Mouse (Mus musculus): ENCODE measurements around the gene Zfp324. TPM values are rescaled to one million over a fixed set of nuclear protein-coding genes. Genes with fewer than 3 reads are reported as not detected.
A peak's percentile ranks its signal among the peaks of the same experiment; 100 is the strongest.
"Not testable (repeated sequence)": the region's sequence is repeated elsewhere in the genome, so short reads cannot be mapped to it uniquely, and the experiment has no call there.

Gene Zfp324
- 7.7 and 8.0 TPM in 2 replicates for polyA plus RNA-seq (2015; fragmentation: Nextera tagmentation; extraction: Ambion mirVana)

DNA sequence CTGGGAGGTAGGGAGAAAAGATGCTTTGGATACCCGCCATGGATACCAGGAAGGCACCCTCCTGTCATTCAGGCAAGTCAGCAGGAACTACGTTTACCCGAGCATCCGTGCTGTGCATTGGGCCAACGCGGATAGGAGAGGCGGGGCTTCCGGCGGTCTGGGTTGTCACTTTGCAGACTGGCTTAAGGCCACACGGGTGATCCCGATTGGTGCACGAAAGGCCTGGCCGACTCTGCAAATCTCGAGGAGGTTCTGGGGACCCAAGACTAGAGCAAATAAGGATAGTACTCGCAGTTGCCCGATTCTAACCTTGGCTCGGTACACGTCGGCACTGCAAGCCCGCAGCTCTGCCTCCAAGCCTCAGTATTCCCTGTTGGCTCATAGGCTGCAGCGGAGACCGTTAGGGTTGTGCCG is at the start of gene Zfp324:
Zfp324 (plus strand) TSS at position 161 of the 414 bp plus-strand sequence.
- Histone ChIP-seq H3K36me3 (ENCODE audit: insufficient read depth, low read length) (peaks cover 5% of the 10 kb centered on the region; the same call in 1 of the 2 replicates), H3K9ac (ENCODE audit: low read depth, low read length) (peak within 1 kb of the TSS; percentile 88), H3K27ac (peak within 1 kb of the TSS; percentile 87), H3K9me3 (replicated peaks; ENCODE audit: low read length) (no peaks in the 10 kb centered on the region), H3K27me3 (ENCODE audit: insufficient read depth, low read length) (no peaks in the 10 kb centered on the region), H3K4me2 (ENCODE audit: low read length) (peak within 1 kb of the TSS; percentile 99), H3K4me1 (replicated peaks; ENCODE audit: insufficient read depth, low read length) (peaks cover 17% of the 10 kb centered on the region), H3K4me3 (replicated peaks; ENCODE audit: low read depth, low read length) (peak within 1 kb of the TSS; percentile 92)
- ATAC-seq (replicated peaks; ENCODE audit: low FRiP score, low read depth) (peak; percentile 90), DNase-seq (ENCODE audit: low spot score) (peak; percentile 90)
- no peak for TF ChIP-seq CTCF (IDR thresholded peaks at IDR 0.05; ENCODE audit: low read depth)
- WGBS = under 1% methylated on average over 23 of the region's 23 CpGs

DNA sequence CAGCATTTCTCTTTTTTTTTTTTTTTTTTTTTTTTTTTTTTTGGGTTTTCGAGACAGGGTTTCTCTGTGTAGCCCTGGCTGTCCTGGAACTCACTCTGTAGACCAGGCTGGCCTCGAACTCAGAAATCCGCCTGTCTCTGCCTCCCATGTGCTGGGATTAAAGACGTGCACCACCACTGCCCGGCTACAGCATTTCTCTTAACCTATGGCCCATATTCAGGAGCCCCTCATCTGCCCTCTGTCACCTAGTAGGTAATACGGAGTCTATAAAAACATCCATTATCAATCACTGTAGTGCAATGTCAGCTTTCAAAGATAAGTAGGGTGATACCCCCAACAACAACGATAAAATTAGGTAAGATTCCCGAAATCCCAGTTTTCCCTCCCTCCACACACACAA is 45.1 kb upstream of the Zfp324 start:
- peaks cover 21% of the 10 kb centered on the region for H3K36me3 ChIP-seq (ENCODE audit: insufficient read depth, low read length)
- not testable (repeated sequence) for H3K4me2 ChIP-seq (ENCODE audit: low read length); H3K4me1 ChIP-seq (replicated peaks; ENCODE audit: insufficient read depth, low read length); H3K9me3 ChIP-seq (replicated peaks; ENCODE audit: low read length); H3K9ac ChIP-seq (ENCODE audit: low read depth, low read length); ATAC-seq (replicated peaks; ENCODE audit: low FRiP score, low read depth); H3K4me3 ChIP-seq (replicated peaks; ENCODE audit: low read depth, low read length); H3K27me3 ChIP-seq (ENCODE audit: insufficient read depth, low read length); H3K27ac ChIP-seq; DNase-seq (ENCODE audit: low spot score)
- WGBS = 89% methylated on average over 7 of the region's 8 CpGs

- Histone ChIP-seq H3K27ac (peak overlapping the region; percentile 98), H3K4me3 (replicated peaks; ENCODE audit: low read depth, low read length) (peak overlapping the region; percentile 70), H3K36me3 (ENCODE audit: insufficient read depth, low read length) (peaks cover 29% of the 10 kb centered on the region), H3K9me3 (replicated peaks; ENCODE audit: low read length) (no peaks in the 10 kb centered on the region), H3K27me3 (ENCODE audit: insufficient read depth, low read length) (no peaks in the 10 kb centered on the region), H3K4me1 (replicated peaks; ENCODE audit: insufficient read depth, low read length) (peaks cover 8% of the 10 kb centered on the region), H3K4me2 (ENCODE audit: low read length) (peak overlapping the region; percentile 88), H3K9ac (ENCODE audit: low read depth, low read length) (peak overlapping the region; percentile 75)
- ATAC-seq (replicated peaks; ENCODE audit: low FRiP score, low read depth) = peak; percentile 16
- peak; percentile 66 for DNase-seq (ENCODE audit: low spot score)
- WGBS = 0% methylated on average over 3 of the region's 3 CpGs
- no peak for TF ChIP-seq CTCF (IDR thresholded peaks at IDR 0.05; ENCODE audit: low read depth)
These were observed 44.3 kb upstream of the Zfp324 start for GRCm38 (mm10) chr7:12921318-12921704.

DNA sequence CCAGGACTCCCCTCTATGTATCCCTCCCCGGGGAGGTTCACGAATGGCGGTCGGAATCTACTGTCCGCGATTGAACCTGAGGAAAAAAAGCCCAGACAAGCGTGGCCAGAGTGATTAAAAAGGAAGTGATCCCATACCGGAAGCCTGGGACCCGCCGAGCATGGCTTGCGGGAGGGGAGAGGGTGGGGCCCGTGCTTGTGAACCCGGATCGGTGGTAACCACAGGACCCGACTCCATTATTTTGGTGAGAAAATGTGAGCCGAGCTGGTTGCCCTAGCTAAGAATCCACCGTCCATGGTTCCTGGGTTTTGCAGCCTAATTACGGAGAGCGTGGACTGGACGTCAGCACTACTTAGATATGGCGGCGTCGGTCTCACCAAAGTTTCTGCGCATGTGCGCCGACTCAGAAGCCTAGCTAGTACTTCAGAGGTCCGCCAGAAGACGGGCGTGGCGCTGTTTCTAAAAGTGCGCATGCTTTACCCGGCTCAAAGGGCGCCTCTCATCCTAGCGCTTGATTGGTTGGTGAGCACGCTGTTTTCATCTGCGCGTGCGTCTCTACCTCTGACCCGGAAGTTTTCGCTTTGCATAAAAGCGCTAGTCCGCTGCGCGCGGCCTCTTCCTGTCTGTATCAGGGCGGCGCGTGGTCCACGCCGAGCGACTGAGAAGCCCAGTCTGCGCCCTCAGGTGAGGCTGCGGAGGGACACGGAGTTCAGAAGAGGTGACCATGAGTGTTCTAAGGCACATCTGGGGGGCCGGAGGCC is 43.8 kb upstream of the Zfp324 start, which contains the start of gene Rps5:
Rps5 (plus strand) TSS at position 586 of the 761 bp plus-strand sequence.
- Histone ChIP-seq H3K4me3 (replicated peaks; ENCODE audit: low read depth, low read length) (peak within 1 kb of the TSS; percentile 70), H3K4me2 (ENCODE audit: low read length) (peak within 1 kb of the TSS; percentile 88), H3K9ac (ENCODE audit: low read depth, low read length) (peak within 1 kb of the TSS; percentile 75), H3K9me3 (replicated peaks; ENCODE audit: low read length) (no peaks in the 10 kb centered on the region), H3K36me3 (ENCODE audit: insufficient read depth, low read length) (peaks cover 34% of the 10 kb centered on the region), H3K4me1 (replicated peaks; ENCODE audit: insufficient read depth, low read length) (peaks cover 8% of the 10 kb centered on the region), H3K27ac (peak within 1 kb of the TSS; percentile 98), H3K27me3 (ENCODE audit: insufficient read depth, low read length) (no peaks in the 10 kb centered on the region)
- peak; percentile 100 for DNase-seq (ENCODE audit: low spot score)
- peak; percentile 84 for TF ChIP-seq CTCF (IDR thresholded peaks at IDR 0.05; ENCODE audit: low read depth)
- WGBS = under 1% methylated on average over 55 of the region's 55 CpGs
- ATAC-seq (replicated peaks; ENCODE audit: low FRiP score, low read depth) = peak; percentile 98

DNA sequence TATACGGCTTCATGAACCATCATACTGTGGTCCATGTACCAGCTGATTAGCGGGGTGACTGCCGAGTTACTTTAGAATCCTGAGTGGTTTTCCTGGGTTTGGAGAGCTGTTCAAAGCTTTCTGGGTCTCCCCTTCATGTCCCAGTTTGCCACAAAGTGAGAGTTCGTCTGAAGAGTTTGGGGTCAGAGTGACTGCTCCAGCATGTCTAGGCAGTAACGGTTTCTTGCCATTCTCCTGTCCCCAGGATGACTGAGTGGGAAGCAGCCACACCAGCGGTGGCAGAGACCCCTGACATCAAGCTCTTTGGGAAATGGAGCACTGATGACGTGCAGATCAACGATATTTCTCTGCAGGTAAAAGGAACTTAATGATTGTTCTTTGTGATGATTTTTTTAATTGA is 42.9 kb upstream of the Zfp324 start:
- 3% methylated on average over 8 of the region's 8 CpGs for whole genome bisulfite sequencing
- no peak for ATAC-seq (replicated peaks; ENCODE audit: low FRiP score, low read depth)

DNA sequence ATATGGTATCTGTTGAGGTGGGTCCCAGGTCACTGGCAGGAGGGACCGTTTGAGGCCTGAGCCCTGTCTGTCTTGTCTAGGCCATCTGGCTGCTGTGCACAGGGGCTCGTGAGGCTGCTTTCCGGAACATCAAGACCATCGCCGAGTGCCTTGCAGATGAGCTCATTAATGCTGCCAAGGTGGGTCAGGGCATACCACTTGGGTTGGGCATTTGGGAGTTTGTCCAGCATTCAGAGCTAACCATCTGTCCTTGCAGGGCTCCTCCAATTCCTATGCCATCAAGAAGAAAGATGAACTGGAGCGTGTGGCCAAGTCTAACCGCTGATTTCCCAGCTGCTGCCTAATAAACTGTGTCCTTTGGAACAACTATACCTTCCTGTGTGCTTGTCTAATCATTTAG is 39.3 kb upstream of the Zfp324 start:
- peaks cover 37% of the 10 kb centered on the region for H3K36me3 ChIP-seq (ENCODE audit: insufficient read depth, low read length)
- WGBS = 81% methylated on average over 7 of the region's 7 CpGs
- no peak overlapping the region for H3K4me2 ChIP-seq (ENCODE audit: low read length)
- no peaks in the 10 kb centered on the region for H3K27me3 ChIP-seq (ENCODE audit: insufficient read depth, low read length)
- H3K9me3 ChIP-seq (replicated peaks; ENCODE audit: low read length) = no peaks in the 10 kb centered on the region
- peaks cover 8% of the 10 kb centered on the region for H3K4me1 ChIP-seq (replicated peaks; ENCODE audit: insufficient read depth, low read length)
- H3K27ac ChIP-seq = no peak overlapping the region
- H3K4me3 ChIP-seq (replicated peaks; ENCODE audit: low read depth, low read length) = no peak overlapping the region
- ATAC-seq (replicated peaks; ENCODE audit: low FRiP score, low read depth) = no peak
- no peak for TF ChIP-seq CTCF (IDR thresholded peaks at IDR 0.05; ENCODE audit: low read depth)
- no peak for DNase-seq (ENCODE audit: low spot score)
- no peak overlapping the region for H3K9ac ChIP-seq (ENCODE audit: low read depth, low read length)

More for the DNA sequence above, 42.9 kb upstream of the Zfp324 start:
- no peak for TF ChIP-seq CTCF (IDR thresholded peaks at IDR 0.05; ENCODE audit: low read depth)
- Histone ChIP-seq H3K36me3 (ENCODE audit: insufficient read depth, low read length) (peaks cover 37% of the 10 kb centered on the region), H3K4me3 (replicated peaks; ENCODE audit: low read depth, low read length) (peak overlapping the region; percentile 70), H3K27me3 (ENCODE audit: insufficient read depth, low read length) (no peaks in the 10 kb centered on the region), H3K4me2 (ENCODE audit: low read length) (peak overlapping the region; percentile 67), H3K9me3 (replicated peaks; ENCODE audit: low read length) (no peaks in the 10 kb centered on the region), H3K27ac (no peak overlapping the region), H3K9ac (ENCODE audit: low read depth, low read length) (peak overlapping the region; percentile 74), H3K4me1 (replicated peaks; ENCODE audit: insufficient read depth, low read length) (peaks cover 8% of the 10 kb centered on the region)
- DNase-seq (ENCODE audit: low spot score) = no peak

Measured in kidney, postnatal 0 days (tissue).